Mouse (Mus musculus) lung, postnatal 4 days (tissue): ENCODE data around the gene Pde1a.

ENCODE experiments used
- DNase-seq, 2 experiments: peaks; one replicate each; pipeline ENCODE4 v3.0.0; 2021

The Pde1a gene

DNA sequence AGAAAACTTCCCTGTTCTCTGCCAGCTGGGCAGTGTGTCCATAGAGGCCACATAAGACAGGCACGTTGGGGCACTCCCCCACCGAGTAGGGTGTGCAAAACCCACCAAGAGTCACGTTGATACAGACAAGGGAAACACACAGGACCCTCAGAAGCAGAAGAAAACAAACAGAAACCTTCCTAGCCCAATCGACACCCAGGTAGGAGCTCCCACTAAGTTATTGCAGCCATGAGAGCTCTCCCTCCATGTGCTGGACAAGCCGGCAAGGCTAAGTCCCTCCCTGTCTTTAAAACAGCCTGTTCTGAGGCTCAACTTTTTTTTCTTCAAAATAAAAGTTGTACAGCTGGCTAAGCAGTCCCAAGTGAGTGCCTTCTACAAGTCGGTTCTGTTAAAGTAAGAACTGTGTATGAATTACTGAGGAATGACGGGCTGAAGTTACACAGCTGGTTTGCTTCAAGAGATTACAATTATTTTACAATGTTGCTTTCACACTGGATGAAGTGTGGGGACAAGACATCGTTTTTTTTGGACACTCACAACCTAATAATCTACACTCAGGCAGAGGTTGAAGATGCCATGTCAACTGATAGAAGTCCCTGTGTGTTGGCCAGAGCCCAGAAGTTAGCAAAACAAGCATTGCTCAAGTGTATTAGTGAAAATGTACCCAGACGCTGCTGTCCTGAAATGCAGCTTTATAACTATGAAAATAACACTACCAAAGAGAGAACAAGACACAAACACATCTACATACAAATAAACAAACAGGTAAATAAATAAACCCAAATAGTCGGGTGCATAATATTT lies 90.4 kb downstream of the Pde1a start:
- DNase-seq = peak; percentile 8 to 28

DNA sequence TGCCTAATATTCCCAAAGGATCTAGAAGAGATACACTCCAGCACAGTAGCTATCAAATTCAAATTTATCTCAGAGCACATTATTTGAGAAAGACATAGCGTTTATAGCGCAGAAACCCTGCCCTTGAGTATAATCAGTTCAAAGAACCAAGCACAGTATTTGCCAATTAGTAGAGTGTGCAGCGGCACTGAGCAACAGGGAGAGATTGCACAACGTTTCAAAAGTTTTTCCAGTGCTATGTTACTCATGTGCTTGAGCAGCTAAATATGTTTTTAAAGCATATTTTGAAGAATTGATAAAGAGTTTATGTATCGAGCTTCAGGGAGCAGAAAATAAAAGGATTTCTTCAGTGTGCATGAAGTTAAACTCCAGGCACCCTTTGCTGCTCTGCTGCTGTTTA lies 91.3 kb downstream of the Pde1a start:
- no peak for DNase-seq

DNA sequence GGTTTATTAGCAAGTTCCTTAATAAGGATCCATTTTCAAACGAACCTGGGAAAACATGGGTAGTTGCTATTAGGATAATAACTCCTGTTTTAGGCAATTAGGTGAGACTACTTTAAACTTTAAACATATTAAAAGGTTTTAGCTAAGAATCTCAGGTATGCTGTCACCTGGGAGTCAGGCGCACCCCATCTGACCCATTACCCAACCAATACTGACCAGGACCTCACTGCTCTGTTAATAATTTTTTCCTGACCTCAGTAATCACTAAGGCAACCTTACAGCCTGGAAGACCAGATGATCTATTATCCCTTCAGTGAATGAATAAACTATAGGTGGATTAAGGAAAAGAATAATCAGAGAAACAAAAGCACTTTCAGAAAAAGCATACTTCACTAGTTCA lies 100.2 kb downstream of the Pde1a start:
- no peak for DNase-seq

DNA sequence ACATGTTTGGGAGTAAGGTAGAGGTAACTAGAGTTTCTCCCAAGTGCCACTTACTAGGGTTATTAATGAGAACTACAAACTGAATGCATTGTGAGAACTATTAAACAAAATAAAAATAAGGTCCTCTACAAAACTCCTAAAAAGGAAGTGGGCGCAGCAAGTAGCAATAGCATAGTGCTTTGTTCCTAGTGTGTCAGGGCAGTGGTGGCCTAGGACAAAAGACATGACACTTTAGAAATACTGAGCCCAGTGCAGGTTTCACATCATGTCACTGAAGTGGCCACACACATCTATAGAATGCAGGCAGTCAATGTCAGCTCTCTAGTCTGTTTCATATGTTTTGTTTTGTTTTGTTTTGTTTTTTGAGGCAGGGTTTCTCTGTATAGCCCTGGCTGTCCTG lies 103.2 kb downstream of the Pde1a start:
- no peak for DNase-seq

DNA sequence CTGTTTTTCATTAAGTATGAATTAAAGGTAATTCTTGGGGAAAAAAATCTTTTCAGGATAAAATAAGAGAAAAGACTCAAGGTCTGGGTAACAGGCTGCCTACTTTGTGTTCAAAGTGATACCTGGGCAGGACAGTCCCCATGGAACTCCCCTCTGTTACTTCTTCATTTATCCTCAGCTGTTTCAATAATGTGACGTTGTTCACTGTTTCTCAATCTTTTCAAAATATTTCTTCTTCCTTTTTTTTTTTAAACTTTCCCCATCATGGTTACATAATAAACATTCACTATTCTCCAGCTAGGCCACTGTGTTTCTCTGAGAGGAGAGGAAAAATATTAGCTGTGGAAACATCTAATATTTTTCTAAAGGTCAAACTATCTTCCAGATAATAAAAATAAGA lies 103.7 kb downstream of the Pde1a start:
- no peak for DNase-seq

DNA sequence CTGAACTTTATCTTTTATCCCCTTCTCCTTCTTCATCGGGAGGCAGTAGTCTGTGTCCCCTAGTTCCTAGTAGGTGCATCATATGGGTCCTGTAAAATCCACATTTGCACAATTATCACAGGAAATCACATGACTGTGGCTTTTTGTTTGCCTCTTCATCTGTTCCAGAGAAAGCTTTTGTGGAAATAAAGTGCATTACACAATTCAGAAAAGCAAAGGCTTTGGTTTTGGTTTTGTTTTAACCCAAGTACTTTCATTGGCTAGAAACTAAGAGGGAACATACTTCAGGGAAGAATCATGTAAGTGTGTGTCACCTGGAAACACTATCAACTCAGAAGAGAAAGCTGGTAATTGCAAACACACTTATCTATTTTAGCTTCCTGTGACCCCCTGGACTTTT lies 104.2 kb downstream of the Pde1a start:
- no peak for DNase-seq

DNA sequence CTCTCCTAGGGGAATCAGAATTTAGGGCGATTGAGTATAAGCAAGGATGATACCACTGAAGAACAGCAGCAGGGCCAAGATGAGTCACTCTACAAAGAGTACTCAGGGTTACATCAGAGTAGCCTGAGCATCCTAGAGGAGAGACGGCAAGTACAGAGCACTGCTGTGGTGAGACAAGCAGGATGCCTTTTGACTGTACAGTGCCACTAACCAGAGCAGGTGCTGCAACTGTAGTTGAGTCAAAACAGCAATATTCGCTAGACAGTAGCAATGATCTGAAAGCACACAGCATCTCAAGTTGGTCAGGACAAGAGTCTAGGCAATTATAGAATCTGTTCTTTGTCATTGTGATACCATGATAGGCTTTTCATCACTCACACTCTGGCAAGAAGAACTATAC lies 115.1 kb downstream of the Pde1a start:
- no peak for DNase-seq

DNA sequence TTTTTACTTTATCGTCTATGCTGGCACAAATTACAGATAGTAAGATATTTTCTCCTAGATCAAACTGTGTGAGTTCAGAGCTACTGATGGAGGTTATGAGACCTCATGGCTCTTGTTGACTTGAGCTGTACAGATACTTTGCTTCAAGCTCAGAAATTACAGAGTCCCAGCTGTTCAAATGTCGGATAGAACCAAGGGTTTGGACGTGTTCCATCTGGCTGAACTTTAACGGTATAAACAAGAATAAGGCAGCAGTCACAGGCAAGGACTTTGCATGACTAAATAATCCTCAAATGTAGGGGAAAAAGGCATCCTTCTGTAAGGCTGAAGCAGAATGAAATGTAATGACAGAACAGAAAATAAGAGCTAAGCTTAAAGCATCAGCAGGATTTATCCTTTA lies 116.2 kb downstream of the Pde1a start:
- DNase-seq = peak in 1 of 2 experiments; percentile 8

DNA sequence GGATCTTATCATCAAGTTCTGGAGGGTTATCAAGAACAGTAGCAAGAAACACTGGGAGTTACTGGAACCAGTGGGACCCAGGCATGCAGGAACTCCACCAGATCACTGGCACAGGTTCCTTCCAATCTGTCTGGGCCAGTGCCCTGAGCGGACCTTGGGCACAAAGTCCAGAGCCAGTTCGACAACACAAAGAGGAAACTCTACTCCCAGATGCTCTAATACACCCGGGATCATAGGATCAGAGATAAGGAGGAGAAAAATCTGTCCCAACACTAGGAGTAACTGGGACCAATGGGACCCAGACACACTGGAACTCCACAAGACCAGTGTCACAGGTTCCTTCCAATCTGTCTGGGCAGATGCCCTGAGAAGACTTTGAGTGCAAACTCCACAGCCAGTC lies 130.1 kb downstream of the Pde1a start:
- DNase-seq = no peak

DNA sequence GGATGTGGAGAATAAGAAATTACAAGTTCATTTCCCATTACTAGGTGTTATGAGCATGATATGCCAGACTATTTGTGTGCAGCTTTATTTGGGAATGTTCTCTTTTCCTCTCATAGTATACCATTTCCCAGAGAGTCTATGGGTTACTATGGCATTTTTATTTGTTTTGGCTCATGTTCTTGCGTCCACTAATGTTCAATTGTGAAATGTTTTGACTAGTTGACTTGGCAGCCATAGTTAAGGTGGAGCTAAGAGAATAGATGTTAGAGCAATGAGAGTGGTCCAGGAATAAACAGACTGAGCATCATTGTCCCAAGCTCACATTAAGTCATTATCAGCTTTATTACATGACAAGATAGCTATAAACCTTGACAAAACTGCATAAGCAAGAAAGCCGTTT lies 130.8 kb downstream of the Pde1a start:
- DNase-seq = no peak

DNA sequence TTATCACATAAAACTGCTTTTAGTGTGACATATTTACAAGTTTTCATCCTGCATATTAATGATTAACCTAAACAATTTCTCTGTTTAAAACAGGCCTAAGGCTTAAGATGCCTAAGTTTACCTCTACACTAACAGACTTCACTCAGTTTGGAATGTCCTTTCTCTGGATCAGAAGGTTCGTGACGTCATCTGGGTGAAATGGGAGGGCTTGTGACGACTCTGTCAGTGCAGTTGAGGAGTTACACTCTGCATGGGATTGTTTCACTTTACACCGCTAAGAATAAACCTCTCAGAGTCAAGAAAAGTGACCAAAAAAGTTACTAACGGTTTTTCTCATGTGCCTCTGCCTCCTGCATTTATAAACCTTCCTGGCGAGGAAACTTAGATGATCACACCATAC lies 137.6 kb downstream of the Pde1a start:
- no peak for DNase-seq

DNA sequence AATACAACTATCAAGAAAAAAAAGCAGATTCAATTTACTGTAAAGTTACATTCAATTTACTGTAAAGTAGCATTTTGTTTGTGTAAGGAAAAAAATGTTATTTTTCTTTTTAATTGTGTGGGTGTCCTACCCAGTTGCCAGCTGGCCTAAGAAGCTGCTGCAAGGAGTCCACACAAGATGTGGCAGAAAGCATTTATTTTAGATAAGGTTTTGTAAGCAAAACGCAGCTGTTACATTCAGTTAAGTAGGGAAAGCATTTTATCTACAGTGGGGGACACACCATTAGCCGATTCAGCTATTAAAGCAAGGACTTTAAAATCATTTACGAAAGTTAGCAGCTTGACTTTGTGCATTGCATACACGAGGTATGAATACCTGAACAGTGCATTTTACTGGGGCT lies 145.5 kb downstream of the Pde1a start:
- DNase-seq = no peak

DNA sequence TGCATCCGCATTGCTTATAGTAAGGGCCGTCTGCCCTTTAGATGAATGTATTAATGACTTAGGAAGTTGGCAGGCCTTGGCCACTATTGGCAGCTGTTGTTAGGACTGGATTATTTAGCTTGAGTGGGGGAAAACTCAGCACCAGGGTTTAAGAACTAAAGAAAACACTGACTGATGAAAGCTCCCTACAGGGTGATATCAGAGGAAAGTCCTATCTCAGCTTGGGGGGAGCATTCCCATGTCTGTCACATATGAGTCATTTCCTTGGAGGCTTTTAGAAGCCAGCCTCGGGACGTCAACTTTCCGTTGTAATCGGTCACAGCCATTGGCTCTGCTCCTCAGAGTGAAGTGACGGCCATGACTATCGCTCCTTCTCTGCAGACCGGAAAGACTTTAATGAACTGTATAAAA lies 146.0 kb downstream of the Pde1a start:
- peak; percentile 25 to 50 for DNase-seq

DNA sequence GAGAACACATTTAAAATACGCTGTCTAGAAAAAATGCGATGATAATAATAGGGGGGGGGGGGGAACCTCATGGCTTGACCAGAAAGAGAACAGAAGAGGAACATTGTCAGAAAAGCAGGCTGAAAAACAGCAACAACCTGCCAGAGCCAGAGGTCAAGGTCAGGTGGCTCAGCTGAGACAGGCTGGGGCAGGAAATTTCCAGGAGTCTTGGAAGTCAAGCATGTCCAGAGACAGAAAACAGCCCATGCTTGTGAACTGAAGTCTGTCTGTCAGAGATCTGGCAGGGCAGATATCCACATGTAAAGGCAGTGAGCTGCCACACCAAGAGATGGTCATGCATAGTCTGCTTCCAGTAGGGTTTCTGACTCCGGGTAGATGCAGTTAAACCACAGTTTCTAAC lies 147.5 kb downstream of the Pde1a start:
- DNase-seq = no peak

DNA sequence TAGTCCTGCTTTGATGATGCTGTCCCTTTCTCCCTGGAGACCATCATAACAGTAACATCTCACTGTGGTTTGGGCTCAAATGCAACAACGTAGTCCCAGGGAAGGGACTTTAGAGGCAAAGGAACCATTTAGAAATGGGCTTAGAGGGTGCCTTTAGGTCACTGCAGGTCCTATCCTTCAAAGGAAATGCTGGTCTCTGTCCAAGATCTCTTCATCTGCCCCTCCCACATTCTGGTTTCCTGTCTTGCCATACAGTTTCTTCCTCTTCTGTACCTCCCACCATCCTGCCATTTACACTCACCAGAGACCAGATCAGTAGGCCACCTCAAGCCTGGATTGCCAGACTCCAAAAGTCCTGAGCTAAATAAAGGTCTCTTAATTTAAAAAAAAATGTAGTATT lies 150.3 kb downstream of the Pde1a start:
- DNase-seq = no peak

DNA sequence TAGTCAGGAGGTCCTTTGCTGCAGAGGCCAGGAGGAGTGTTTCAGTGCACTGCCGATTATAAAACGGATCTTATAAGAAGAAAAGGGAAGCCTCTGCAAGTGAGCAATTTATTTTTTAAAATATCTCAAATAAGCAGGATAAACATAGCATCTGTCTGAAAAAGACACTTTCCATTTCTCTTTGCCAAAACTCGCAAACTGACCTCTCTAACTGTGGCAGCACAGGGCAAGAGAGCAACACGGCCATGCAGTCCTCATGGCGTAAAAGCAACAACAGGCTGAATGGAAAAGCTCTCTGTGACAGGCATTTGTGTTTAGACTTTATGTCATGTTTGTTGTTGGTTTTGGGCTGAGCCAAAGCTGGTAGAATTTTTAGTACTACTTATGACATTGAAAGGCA lies 152.0 kb downstream of the Pde1a start:
- DNase-seq = no peak

DNA sequence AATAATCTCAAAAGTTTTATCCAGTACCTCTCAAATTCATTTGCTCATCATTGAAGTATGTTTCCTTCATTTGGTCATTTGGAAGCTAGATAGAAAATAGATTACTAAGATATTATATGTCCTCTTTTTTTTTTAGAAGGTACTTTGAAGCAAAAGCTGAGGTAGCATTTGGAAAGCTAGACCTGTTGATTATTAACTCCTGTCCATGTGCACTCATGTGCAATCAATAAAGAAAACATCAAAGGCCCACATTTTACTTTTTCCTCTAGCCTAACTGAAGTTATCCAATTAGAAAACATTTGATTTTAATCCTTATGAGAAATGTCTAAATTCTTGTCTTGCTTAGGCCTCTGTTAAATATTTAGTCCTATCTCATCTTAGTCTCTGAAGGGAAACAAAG lies 153.3 kb downstream of the Pde1a start:
- no peak for DNase-seq

DNA sequence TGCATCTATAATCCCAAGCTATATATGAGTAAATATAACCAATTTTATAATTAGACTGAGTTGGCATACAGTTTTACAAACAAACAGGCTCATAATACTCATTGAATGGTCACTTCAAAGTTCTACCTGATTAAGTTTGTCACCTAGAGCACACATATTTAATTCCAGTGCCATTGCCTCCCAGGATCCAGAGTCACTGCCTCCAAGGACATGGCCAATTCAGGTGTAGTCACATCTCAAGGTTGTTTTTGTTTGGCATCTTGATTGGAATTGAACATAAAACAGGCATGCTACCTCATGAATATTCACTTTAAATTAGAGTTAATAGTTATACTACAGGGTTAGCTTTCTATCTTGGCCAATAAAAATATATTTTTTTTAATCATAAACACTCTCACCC lies 157.0 kb downstream of the Pde1a start:
- no peak for DNase-seq

DNA sequence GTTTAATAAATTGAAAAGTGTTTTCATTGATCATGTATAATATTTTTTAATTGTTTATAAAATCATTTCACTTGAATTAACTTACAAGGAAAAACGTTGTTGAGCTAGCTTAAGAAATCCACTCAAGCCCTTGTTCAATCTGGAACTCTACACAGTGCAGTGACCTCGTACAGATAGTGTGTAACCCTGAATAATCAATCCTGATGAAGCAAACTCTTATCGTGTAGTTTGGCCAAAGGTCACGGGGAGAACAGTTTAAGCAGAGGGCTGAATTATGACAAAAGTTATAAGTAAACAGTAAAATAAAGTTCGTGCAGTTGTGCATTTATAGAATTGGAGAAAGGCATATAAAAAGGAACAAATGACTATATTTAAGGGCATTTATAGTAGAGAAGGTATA lies 159.7 kb downstream of the Pde1a start:
- DNase-seq = no peak

DNA sequence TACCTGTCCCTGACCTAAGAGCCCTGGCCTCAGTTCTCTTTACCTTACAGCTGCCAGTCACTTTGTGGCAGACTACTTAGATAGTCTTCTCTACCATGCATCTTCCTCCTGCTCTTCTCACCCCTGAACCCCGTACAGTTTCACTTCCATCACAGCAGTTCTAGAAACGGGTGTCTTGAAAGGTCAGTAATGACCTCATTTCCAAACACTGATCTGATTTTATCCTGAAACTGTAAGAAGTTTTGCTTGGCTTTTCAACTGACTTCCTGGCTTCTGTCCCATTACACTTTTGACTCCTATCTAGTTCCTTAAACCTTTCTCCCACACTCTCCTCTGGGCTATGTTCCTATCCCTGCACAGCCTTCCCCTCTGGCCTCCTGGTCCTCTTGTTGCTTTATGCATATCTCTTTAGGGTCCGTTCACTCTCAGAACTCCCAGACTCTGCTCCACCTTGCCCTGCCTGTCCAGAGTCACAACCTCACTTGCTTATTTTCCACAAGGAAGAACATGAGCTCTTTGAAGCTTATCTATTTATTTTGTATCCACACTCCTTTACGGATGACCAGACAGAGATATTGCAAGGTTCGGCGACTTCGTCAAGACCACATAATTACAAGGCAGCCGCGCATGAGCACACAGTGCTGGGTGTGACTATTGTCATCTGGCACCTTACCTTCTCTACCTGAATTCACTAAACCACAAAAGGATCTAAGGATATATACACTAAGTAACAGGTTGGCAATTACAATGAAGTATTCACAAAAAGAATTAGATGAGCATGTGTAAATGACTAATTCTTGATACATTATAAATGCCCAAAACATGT lies 162.4 kb downstream of the Pde1a start:
- DNase-seq = no peak

DNA sequence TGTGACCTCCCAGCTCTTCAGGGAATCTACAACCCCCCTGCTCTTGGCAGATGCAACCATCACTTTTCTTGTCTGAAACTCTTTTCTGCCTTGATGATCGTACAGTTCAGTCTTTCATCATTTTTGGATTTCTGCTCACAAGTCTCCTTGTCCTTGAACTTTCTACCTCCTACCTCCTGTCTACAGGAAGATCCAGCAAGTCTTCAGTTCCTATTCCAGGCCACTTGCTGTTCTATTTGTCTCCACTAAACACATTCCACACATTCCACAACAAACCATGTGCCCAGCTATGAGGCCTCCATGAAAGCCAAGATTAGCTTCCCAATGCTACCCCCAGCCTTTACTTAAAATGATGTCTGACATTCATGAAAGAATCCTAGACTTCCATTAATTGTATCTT lies 163.2 kb downstream of the Pde1a start:
- DNase-seq = no peak

DNA sequence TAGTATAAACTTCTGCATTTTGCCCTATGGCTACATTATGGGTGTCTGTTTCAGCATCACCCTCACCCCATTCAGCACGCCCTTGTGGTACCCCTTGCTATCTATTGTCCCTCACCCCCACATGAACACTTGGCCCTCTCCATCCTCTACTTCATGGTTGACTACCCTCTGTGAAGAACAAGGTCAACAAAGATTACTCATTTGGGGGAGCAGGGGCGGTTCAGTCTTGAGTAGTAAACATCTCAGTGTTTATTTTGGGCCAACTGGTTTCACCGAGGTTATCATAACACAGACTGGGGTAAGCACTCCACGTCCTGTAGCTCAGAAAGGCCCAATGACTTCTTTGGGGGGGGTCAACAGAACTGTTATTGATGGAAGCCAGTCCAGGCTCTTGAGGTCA lies 164.3 kb downstream of the Pde1a start:
- no peak for DNase-seq

DNA sequence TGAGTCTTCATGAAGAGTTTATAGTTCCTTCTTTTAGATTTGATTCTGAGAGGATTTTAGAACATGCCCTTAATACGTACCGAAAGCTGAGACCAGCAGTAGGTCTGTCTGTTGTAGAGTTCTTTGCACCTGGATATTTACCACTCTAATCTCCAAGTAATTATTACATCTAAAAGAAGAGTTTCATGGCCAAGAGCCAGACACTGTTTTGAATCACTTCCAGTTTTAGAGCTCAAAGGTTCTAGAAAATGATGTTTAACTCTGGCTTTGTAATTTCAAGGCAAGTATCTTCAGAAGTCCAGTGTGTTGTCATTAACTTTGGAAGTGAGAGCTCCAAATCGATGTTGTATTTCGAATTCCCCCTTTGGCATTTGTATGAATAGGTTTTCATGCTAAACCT lies 167.8 kb downstream of the Pde1a start:
- no peak for DNase-seq

DNA sequence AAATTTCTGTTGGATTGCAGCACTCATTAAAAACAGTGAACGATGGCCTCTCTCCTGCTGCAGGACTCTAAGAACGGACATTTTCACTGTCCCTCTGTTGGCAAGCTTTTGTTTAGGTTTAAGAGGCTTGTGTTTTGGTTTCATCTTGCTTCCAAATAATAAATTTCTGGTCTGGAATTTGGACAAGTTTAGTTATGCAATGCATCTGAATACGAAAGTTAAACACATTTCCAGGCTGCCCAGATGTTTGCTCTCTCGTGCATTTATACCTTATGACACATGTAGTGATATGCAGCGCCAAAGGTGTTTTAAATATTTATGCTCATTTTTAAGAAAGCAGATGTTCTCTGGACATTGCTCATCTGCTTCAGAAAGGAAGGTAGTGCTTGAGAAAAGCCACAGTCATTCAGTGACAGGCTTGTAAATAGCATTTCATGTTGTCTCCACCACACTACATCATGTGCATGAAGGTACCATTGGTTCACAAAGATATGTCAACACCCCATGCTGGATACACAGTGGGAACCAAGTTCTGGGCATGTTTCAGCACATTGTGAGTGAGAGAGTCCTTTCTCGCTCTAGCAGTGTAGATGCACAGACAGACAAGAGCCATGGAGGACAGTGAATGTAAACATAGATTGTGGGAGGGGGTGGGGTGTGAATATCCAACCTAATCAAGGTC lies 171.5 kb downstream of the Pde1a start:
- no peak for DNase-seq
